Mouse (Mus musculus): ENCODE measurements around the gene Adgrb3. TPM values are rescaled to one million over a fixed set of nuclear protein-coding genes. Genes with fewer than 3 reads are reported as not detected.

Adgrb3 gene
- total and polyA plus RNA-seq, 2 experiments from 2014 or later: 54.6 to 90.7 TPM

DNA sequence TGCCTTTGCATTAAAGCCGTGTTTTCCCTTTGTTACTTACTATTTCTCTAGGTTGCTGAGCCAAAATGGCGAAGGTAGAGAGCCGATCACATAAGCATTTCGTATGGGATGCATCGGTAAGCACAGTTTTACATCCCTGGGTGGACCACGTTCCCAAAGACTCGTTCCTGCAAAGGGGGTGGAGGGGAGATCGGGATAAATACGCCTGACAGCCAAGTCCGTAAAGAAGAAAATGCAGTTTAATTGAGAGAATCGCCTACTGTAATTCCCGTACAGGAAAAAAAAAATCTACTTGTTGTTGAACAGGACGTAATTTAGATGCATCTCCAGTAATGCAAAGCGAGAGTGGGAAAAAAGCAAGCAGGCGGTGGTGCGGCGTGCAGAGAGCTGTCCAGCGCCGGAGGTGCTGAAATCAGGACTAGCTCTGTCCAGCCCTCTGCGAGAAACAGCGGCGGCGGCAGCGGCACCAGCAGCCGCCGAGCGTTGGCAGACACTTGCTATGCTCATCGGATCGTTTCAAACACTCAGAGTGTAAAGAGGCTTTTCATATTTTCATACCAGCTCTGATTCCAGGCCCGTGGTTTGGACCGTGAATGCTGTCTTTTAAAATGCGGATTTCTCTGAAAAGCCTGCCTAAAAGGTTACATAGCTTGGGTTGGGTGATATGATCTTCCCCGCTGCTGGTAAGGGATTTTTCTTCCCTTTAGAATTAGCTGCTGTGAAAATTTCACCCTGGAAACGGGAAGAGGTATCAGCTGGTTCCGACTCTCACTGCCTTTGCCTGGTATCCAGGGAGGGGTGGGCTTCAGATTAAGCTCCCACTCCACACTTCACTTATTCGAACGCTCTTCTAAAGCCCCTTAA is 600.9 kb downstream of the Adgrb3 start:
- Histone ChIP-seq H3K27me3 (ENCODE audit: insufficient read depth, low read length) (no peaks in the 10 kb centered on the region), H3K36me3 (ENCODE audit: insufficient read depth, low read length) (no peaks in the 10 kb centered on the region), H3K9me3 (ENCODE audit: low read length) (no peaks in the 10 kb centered on the region), H3K9ac (replicated peaks; ENCODE audit: low read length, poor library complexity, severe bottlenecking) (peak overlapping the region; percentile 85), H3K4me1 (ENCODE audit: insufficient read depth, low read length) (peaks cover 4% of the 10 kb centered on the region; the same call in 1 of the 2 replicates), H3K4me3 (ENCODE audit: low read depth, low read length) (peak overlapping the region; percentile 56), H3K27ac (ENCODE audit: low read depth, low read length) (peak overlapping the region; percentile 95), H3K4me2 (ENCODE audit: low read depth, low read length, poor library complexity, severe bottlenecking) (peak overlapping the region; percentile 58)
- WGBS: 1% methylated on average over 37 of the region's 37 CpGs
- ATAC-seq (ENCODE audit: low FRiP score) (peak; percentile 86), DNase-seq (ENCODE audit: low spot score) (peak; percentile 88)
- no peak for TF ChIP-seq CTCF (IDR thresholded peaks at IDR 0.05)

DNA sequence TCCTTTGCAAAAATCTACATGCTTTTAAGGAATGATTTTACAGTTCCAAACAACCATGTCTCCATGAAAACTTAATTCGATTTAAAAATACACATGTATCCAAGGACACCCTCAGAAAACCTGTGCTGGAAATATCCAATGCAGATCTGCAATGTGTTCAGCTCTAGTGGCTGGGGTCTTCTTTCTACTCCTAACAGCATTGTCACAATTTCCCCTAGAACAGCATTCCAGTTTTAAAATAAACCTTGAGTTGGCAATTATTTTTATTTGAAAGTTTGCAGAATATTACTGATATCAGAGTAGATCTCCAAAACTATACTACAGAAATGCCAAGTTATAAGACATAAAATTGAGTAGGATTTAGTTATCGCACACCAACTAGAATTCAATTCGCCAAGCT is 601.6 kb downstream of the Adgrb3 start:
- H3K36me3 ChIP-seq (ENCODE audit: insufficient read depth, low read length): no peaks in the 10 kb centered on the region
- H3K27me3 ChIP-seq (ENCODE audit: insufficient read depth, low read length): no peaks in the 10 kb centered on the region
- H3K9ac ChIP-seq (replicated peaks; ENCODE audit: low read length, poor library complexity, severe bottlenecking): peak overlapping the region; percentile 85
- no peak for TF ChIP-seq CTCF (IDR thresholded peaks at IDR 0.05)
- peak overlapping the region; percentile 58 for H3K4me2 ChIP-seq (ENCODE audit: low read depth, low read length, poor library complexity, severe bottlenecking)
- peak; percentile 34 for DNase-seq (ENCODE audit: low spot score)
- peaks cover 4% of the 10 kb centered on the region; the same call in 1 of the 2 replicates for H3K4me1 ChIP-seq (ENCODE audit: insufficient read depth, low read length)
- H3K4me3 ChIP-seq (ENCODE audit: low read depth, low read length): peak overlapping the region; percentile 56
- H3K27ac ChIP-seq (ENCODE audit: low read depth, low read length): peak overlapping the region; percentile 95
- WGBS: 22% methylated on average over 3 of the region's 3 CpGs
- H3K9me3 ChIP-seq (ENCODE audit: low read length): no peaks in the 10 kb centered on the region
- ATAC-seq (ENCODE audit: low FRiP score): no peak

DNA sequence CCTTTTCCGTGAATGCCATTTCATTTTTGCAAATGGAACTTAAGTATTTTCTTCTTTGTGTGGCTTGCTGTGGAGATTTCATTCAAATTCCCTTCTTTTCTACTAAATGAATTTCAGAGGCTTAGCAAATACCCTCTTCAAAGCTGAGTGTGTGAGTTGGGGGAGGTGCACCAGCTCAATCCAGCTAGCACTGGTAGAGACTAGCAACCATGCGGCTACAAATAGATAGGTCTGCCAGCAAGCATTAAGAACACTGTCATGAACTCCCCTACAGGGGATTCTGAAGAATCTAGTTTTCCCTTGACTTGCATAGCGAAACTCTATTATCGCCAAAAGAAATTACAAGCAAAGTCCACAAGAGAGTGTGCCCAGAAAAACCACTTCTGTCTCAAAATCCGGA is 624.9 kb downstream of the Adgrb3 start:
- Histone ChIP-seq H3K9me3 (ENCODE audit: low read length) (no peaks in the 10 kb centered on the region), H3K27ac (ENCODE audit: low read depth, low read length) (peak overlapping the region; percentile 21; the same call in 1 of the 2 replicates), H3K4me3 (ENCODE audit: low read depth, low read length) (no peak overlapping the region), H3K36me3 (ENCODE audit: insufficient read depth, low read length) (no peaks in the 10 kb centered on the region), H3K27me3 (ENCODE audit: insufficient read depth, low read length) (no peaks in the 10 kb centered on the region), H3K4me2 (ENCODE audit: low read depth, low read length, poor library complexity, severe bottlenecking) (no peak overlapping the region), H3K4me1 (ENCODE audit: insufficient read depth, low read length) (no peaks in the 10 kb centered on the region), H3K9ac (replicated peaks; ENCODE audit: low read length, poor library complexity, severe bottlenecking) (no peak overlapping the region)
- WGBS: 24% methylated on average over 5 of the region's 5 CpGs
- no peak; the same call in 1 of the 2 replicates for TF ChIP-seq CTCF (IDR thresholded peaks at IDR 0.05)
- ATAC-seq (ENCODE audit: low FRiP score) (peak; percentile 72; the same call in 1 of the 2 replicates), DNase-seq (ENCODE audit: low spot score) (peak; percentile 56)

DNA sequence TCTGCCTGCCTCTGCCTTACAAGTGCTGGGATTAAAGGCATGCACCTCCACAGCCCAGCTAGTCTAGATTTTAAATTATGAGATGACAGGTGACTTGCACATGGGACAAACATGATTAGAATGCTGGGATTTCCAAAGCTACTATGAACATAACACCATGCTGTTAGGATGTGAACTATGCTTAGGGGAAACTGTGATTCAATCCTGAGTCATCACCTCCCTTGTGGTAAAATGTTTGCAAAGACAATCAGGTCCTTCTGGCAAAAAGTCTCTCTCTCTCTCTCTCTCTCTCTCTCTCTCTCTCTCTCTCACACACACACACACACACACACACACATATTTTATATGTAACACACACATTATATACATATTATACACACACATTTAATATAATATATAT is 630.1 kb downstream of the Adgrb3 start:
- no peak overlapping the region for H3K4me3 ChIP-seq (ENCODE audit: low read depth, low read length)
- H3K36me3 ChIP-seq (ENCODE audit: insufficient read depth, low read length): no peaks in the 10 kb centered on the region
- H3K27me3 ChIP-seq (ENCODE audit: insufficient read depth, low read length): no peaks in the 10 kb centered on the region
- no peaks in the 10 kb centered on the region for H3K4me1 ChIP-seq (ENCODE audit: insufficient read depth, low read length)
- ATAC-seq (ENCODE audit: low FRiP score): no peak
- no peak overlapping the region for H3K9ac ChIP-seq (replicated peaks; ENCODE audit: low read length, poor library complexity, severe bottlenecking)
- no peak for TF ChIP-seq CTCF (IDR thresholded peaks at IDR 0.05)
- H3K9me3 ChIP-seq (ENCODE audit: low read length): no peaks in the 10 kb centered on the region
- no peak for DNase-seq (ENCODE audit: low spot score)
- H3K4me2 ChIP-seq (ENCODE audit: low read depth, low read length, poor library complexity, severe bottlenecking): no peak overlapping the region
- H3K27ac ChIP-seq (ENCODE audit: low read depth, low read length): no peak overlapping the region

DNA sequence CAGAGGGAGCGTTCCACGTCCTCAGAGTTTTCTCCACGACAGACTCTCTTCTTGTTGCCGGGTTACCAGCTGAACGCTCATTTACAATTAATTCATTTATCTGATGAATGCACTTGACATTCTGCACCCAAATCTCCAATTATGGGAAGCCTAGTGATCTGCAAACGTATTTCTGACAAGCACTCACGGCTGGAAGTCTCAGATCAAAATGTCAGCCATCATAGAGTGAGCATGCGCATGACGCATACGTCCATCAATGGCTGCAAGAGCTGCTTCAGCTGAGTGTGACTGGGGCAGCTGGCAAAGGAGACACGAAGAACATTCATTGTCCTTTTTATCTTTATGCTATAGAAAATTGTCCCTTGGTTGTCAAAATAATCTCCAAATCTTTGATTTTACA is 637.5 kb downstream of the Adgrb3 start:
- Histone ChIP-seq H3K27me3 (ENCODE audit: insufficient read depth, low read length) (no peaks in the 10 kb centered on the region), H3K4me3 (ENCODE audit: low read depth, low read length) (no peak overlapping the region), H3K27ac (ENCODE audit: low read depth, low read length) (no peak overlapping the region), H3K9me3 (ENCODE audit: low read length) (no peaks in the 10 kb centered on the region), H3K9ac (replicated peaks; ENCODE audit: low read length, poor library complexity, severe bottlenecking) (no peak overlapping the region), H3K4me1 (ENCODE audit: insufficient read depth, low read length) (no peaks in the 10 kb centered on the region), H3K4me2 (ENCODE audit: low read depth, low read length, poor library complexity, severe bottlenecking) (no peak overlapping the region), H3K36me3 (ENCODE audit: insufficient read depth, low read length) (no peaks in the 10 kb centered on the region)
- ATAC-seq (ENCODE audit: low FRiP score): no peak
- peak; percentile 29 for DNase-seq (ENCODE audit: low spot score)
- 29% methylated on average over 11 of the region's 11 CpGs for WGBS
- no peak for TF ChIP-seq CTCF (IDR thresholded peaks at IDR 0.05)

DNA sequence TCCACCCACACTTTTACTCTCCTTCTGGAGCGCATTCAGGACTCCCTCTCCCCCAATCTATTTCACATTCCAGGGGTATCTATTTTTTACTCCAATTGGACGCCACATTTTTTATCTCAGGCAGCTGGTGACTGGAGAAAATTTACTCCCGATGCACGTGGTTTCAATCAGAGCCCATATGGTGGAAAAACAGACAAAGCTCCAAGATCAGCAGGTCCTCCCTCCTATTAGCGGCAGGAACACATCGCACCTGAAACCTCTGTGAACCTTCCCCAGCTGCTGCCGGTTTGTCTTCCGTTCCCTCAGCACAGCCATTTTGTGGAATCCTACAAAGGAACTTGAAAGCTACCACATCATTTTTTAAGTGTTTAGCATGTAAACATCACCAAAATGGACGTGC is 640.2 kb downstream of the Adgrb3 start:
- Histone ChIP-seq H3K27me3 (ENCODE audit: insufficient read depth, low read length) (no peaks in the 10 kb centered on the region), H3K27ac (ENCODE audit: low read depth, low read length) (no peak overlapping the region), H3K9me3 (ENCODE audit: low read length) (no peaks in the 10 kb centered on the region), H3K4me3 (ENCODE audit: low read depth, low read length) (no peak overlapping the region), H3K4me2 (ENCODE audit: low read depth, low read length, poor library complexity, severe bottlenecking) (no peak overlapping the region), H3K9ac (replicated peaks; ENCODE audit: low read length, poor library complexity, severe bottlenecking) (no peak overlapping the region), H3K4me1 (ENCODE audit: insufficient read depth, low read length) (no peaks in the 10 kb centered on the region), H3K36me3 (ENCODE audit: insufficient read depth, low read length) (no peaks in the 10 kb centered on the region)
- no peak for ATAC-seq (ENCODE audit: low FRiP score)
- no peak for TF ChIP-seq CTCF (IDR thresholded peaks at IDR 0.05)
- peak; percentile 34 for DNase-seq (ENCODE audit: low spot score)
- 70% methylated on average over 9 of the region's 9 CpGs for WGBS
